Mouse (Mus musculus): Measurements from ENCODE around the gene Sh2b1.

DNA sequence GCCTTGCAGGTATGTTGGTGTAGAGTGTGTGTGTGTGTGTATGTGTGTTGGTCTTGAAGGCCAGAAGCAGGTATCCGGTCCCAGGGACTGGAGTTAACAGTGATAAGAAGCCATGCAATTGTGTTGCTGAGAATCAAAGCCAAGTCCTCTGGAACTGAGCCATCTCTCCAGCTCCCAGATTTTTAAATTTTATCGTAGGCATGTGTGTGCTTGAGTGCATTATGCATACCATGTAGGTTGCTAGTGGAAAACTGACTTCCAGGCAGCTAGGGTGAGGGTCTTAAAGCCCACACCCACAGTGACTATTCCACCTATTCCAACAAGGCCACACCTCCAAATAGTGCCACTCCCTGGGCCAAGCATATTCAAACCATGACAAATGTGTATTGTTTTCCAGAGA is 29.7 kb upstream of the Sh2b1 start:
- no peak for TF ChIP-seq CTCF (IDR thresholded peaks at IDR 0.05; ENCODE audit: low read depth)
- TF ChIP-seq EP300 (IDR thresholded peaks at IDR 0.05; ENCODE audit: low read depth): no peak
